Mouse (Mus musculus) kidney, adult 9 months (tissue): ENCODE data around the gene Krtap2-4.
"Not testable (repeated sequence)": the region's sequence is repeated elsewhere in the genome, so short reads cannot be mapped to it uniquely, and the experiment has no call there.

Experiments
- DNase-seq: peaks from one replicate; pipeline ENCODE4 v3.0.0; 2022

Krtap2-4 gene

GRCm38 (mm10) chr11:99614796-99615363 is at the start of gene Krtap2-4:
Gene Krtap2-4 (minus strand): TSS chr11:99614846.
- DNase-seq = no peak

- DNase-seq = no peak
These were observed 48.2 kb upstream of the Krtap2-4 start for GRCm38 (mm10) chr11:99662802-99663201.

- DNase-seq = no peak
These were observed 44.6 kb upstream of the Krtap2-4 start for GRCm38 (mm10) chr11:99659256-99659655.

- DNase-seq = not testable (repeated sequence)
These were observed 43.9 kb upstream of the Krtap2-4 start, which contains the start of gene Gm11563 for GRCm38 (mm10) chr11:99658467-99659010. Gene Gm11563 (minus strand): TSS chr11:99658960.

GRCm38 (mm10) chr11:99657051-99657450 is 42.4 kb upstream of the Krtap2-4 start:
- DNase-seq = no peak

- DNase-seq = no peak
These were observed 35.5 kb upstream of the Krtap2-4 start, which contains the start of gene Gm11555 for GRCm38 (mm10) chr11:99650136-99650535. Gene Gm11555 (minus strand): TSS chr11:99650236.

GRCm38 (mm10) chr11:99646444-99646843 is 31.8 kb upstream of the Krtap2-4 start:
- DNase-seq = no peak

- no peak for DNase-seq
These were observed 29.7 kb upstream of the Krtap2-4 start for GRCm38 (mm10) chr11:99644351-99644750.

GRCm38 (mm10) chr11:99643635-99644139 is 29.0 kb upstream of the Krtap2-4 start, which contains the start of gene Krtap4-7:
Gene Krtap4-7 (minus strand): TSS chr11:99644089.
- DNase-seq = not testable (repeated sequence)

- no peak for DNase-seq
These were observed 26.3 kb upstream of the Krtap2-4 start for GRCm38 (mm10) chr11:99640926-99641325.

- no peak for DNase-seq
These were observed 22.4 kb upstream of the Krtap2-4 start for GRCm38 (mm10) chr11:99637086-99637485.

- DNase-seq = no peak
These were observed 20.0 kb upstream of the Krtap2-4 start, which contains the start of gene Krtap4-2 for GRCm38 (mm10) chr11:99634653-99635134. Gene Krtap4-2 (minus strand): TSS chr11:99635084.

GRCm38 (mm10) chr11:99633293-99633692 is 18.6 kb upstream of the Krtap2-4 start:
- no peak for DNase-seq

- DNase-seq = no peak
These were observed 16.2 kb upstream of the Krtap2-4 start for GRCm38 (mm10) chr11:99630890-99631289.

- no peak for DNase-seq
These were observed 13.5 kb upstream of the Krtap2-4 start, which contains the start of gene Krtap4-1 for GRCm38 (mm10) chr11:99628138-99628537. Gene Krtap4-1 (minus strand): TSS chr11:99628238.

- no peak for DNase-seq
These were observed 5.7 kb upstream of the Krtap2-4 start, which contains the start of gene Gm11562 for GRCm38 (mm10) chr11:99620335-99620734. Gene Gm11562 (minus strand): TSS chr11:99620435.

- DNase-seq = not testable (repeated sequence)
These were observed 4.6 kb downstream of the Krtap2-4 start, which contains the start of gene Gm11937 for GRCm38 (mm10) chr11:99610089-99610488. Gene Gm11937 (minus strand): TSS chr11:99610189.

GRCm38 (mm10) chr11:99609126-99609525 is 5.5 kb downstream of the Krtap2-4 start:
- DNase-seq = no peak

- DNase-seq = not testable (repeated sequence)
These were observed 11.4 kb downstream of the Krtap2-4 start, which contains the start of gene Gm11938 for GRCm38 (mm10) chr11:99603208-99603607. Gene Gm11938 (minus strand): TSS chr11:99603308.

- DNase-seq = not testable (repeated sequence)
These were observed 16.9 kb downstream of the Krtap2-4 start, which contains the start of gene Krtap9-3 for GRCm38 (mm10) chr11:99597742-99598141. Gene Krtap9-3 (minus strand): TSS chr11:99598105.

- no peak for DNase-seq
These were observed 23.7 kb downstream of the Krtap2-4 start, which contains the start of gene Krtap1-3 for GRCm38 (mm10) chr11:99590981-99591380. Gene Krtap1-3 (minus strand): TSS chr11:99591339.

GRCm38 (mm10) chr11:99585096-99585495 is 29.6 kb downstream of the Krtap2-4 start:
- DNase-seq = no peak

GRCm38 (mm10) chr11:99583245-99583704 is 31.4 kb downstream of the Krtap2-4 start, which contains the start of gene Krtap1-4:
Gene Krtap1-4 (minus strand): TSS chr11:99583654.
- DNase-seq = no peak
